Mouse (Mus musculus) heart, adult 2 months (tissue): ENCODE data around the gene Paf1.

Source experiments
- CTCF ChIP-seq: fragments of 200-600 bp; IDR thresholded peaks from 2 replicates; pipeline ENCODE4 v1.8.1; 2022; ENCODE audit warnings: antibody characterized with exemption, mild to moderate bottlenecking, moderate library complexity
- EP300 ChIP-seq: fragments of 200-500 bp; IDR thresholded peaks from 2 replicates; pipeline ENCODE4 v1.6.1; 2011; ENCODE audit warnings: low read depth, low read length, control low read depth; ENCODE audit not compliant: insufficient read depth
- POLR2A ChIP-seq: fragments of 200-500 bp; IDR thresholded peaks from 2 replicates; pipeline ENCODE4 v1.6.1; 2011; ENCODE audit warnings: mild to moderate bottlenecking, low read depth, low read length, control low read depth; ENCODE audit not compliant: insufficient read depth

DNA sequence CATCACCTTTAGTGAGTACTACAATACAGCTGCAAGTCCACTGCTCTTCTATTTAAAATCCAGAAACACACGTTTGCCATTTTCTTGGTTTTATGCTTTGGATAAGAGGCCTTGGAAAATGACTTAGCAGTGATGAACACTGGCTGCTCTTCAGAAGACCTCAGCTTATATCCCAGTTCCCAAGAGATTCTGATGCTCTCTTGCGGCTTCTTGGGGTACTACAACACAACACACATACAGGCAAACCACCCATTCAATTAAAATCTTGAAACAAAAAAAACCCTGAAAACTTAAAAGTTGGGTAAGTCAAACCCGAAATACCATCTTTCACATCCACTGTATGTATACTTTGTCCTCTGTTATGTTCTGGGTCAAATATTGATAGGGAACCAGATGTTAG lies 5.2 kb downstream of the Paf1 start:
- TF ChIP-seq CTCF (peak; percentile 71), POLR2A (no peak), EP300 (no peak)
